Mouse (Mus musculus): ENCODE measurements around the gene Ptn.

DNA sequence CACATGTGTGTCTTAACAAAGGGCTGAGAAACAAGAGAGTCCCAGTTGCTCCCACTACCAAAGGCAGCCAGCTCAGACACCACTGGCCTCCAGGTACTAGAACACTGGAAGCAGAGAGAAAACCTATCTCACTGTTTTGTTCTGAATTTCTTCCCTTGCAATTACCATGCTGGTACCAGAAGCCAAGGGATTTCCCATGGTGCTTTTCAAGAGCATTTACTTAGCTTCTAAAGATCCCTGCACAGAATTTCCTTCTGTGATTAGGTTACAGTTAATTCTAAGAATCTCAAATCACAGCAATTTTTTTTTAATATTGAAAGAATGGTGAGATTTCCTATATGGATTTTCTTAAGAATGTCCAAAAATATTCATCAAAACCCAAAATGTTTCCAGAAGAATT lies 31.2 kb upstream of the Ptn start:
- TF ChIP-seq POLR2A (IDR thresholded peaks at IDR 0.05; ENCODE audit: control insufficient read depth in 1 of 2, insufficient read depth in 1 of 2, low read depth in 1 of 2, low read length in 2 of 2, poor library complexity in 1 of 2) (no peak), MAX (IDR thresholded peaks at IDR 0.05; ENCODE audit: low read length) (no peak), MAZ (IDR thresholded peaks at IDR 0.05; ENCODE audit: low read depth, low read length) (no peak), POLR2AphosphoS5 (IDR thresholded peaks at IDR 0.05; ENCODE audit: borderline replicate concordance, low read depth, low read length) (no peak), CTCF (IDR thresholded peaks at IDR 0.05 in 2 of 3, conservative IDR thresholded peaks at IDR 0.05 in 1 of 3; ENCODE audit: control insufficient read depth in 1 of 3, insufficient read depth in 1 of 3, low read depth in 2 of 3, low read length in 3 of 3, poor library complexity in 1 of 3, severe bottlenecking in 1 of 3) (no peak), HCFC1 (IDR thresholded peaks at IDR 0.05; ENCODE audit: low read depth, low read length) (no peak), USF2 (IDR thresholded peaks at IDR 0.05; ENCODE audit: borderline replicate concordance in 1 of 2, insufficient read depth in 1 of 2, low read depth in 1 of 2, low read length in 2 of 2) (no peak)

Measured in MEL (cell line).